Mouse (Mus musculus): ENCODE results near the gene Dnah14.

The Dnah14 gene

DNA sequence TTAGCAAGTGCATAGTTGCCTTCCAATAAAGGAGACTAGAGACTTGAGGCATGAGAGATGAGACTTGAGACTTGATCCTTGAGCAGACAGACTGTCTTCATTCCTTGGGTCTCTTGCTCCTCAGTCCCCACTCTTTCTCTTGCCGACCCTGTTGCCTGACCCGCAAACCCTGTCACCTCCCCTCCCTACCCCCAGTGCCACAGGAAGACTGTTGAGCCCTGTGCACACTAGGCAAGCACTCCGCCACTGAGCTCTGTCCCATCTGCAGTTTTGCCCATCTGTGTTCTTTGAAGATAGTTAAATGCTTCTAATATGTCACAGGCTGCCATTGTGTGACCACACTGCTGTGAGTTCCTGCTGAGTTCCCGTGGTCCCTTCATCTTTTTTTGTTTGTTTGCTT, 23.0 kb downstream of the Dnah14 start:
- DNase-seq (ENCODE audit: low spot score in 2 of 2): no peak

- DNase-seq (ENCODE audit: low spot score in 2 of 2): no peak
Observed at GRCm38 (mm10) chr1:181611118-181611517, 34.8 kb downstream of the Dnah14 start.

DNA sequence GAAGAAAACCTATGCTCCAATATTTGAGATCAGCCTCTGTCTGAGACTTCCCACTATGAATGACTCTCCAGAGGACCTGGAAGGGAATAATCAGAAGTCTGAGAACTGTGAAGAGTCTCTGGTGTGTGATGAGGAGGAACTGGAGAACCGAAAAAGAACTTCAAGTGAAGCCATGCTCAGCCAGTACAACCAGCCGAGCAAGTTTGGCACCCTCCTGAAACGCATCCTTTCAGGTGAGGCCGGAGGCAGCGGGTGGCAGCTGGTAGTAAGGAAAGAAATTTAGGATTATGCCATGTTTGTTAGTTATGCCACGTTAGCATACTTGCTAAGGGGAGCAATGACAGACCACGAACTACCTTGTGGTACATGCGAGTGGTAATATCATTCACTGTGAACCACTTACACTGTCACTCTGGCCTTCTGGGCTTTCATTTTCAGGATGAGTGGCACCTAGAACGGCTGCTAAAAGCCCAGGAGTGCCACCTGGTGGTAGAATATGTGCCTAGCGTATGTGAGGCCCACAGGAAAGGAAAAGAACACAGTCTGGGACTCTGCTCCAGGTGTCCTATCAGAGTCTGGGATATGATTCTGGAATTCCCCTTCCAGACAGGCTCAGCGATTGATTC, 39.6 kb downstream of the Dnah14 start:
- DNase-seq (ENCODE audit: low spot score in 2 of 2): peak; percentile 10 to 44

- no peak for DNase-seq (ENCODE audit: low spot score in 2 of 2)
Observed at GRCm38 (mm10) chr1:181617332-181617731, 41.0 kb downstream of the Dnah14 start.

DNA sequence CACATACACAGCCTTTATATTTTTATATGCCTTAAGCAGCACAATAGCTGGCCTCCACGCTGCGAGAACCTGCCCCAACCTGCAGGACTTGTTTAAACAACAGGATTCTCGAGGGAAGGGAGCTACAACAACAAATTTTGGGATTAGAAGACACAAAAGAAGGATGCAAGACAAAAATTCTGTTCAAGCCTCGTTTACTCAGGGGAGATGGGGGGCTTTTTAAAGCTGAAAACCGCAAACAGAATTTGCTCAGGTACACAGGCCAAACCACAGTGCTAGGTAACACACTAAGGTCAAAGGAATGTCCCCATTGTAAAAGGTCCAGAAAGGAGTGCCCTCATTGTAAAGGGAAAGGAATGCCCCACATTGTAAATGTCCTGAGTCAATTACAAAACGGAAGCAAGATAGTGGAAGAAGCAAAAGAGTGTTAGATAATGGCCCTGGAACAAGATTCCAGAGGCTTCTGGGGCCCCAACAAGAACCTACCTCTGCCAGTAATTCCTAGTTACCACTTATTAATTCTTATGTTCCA, 46.9 kb downstream of the Dnah14 start:
- DNase-seq (ENCODE audit: low spot score in 2 of 2): no peak

GRCm38 (mm10) chr1:181624876-181625275, 48.5 kb downstream of the Dnah14 start:
- DNase-seq (ENCODE audit: low spot score in 2 of 2): no peak

DNA sequence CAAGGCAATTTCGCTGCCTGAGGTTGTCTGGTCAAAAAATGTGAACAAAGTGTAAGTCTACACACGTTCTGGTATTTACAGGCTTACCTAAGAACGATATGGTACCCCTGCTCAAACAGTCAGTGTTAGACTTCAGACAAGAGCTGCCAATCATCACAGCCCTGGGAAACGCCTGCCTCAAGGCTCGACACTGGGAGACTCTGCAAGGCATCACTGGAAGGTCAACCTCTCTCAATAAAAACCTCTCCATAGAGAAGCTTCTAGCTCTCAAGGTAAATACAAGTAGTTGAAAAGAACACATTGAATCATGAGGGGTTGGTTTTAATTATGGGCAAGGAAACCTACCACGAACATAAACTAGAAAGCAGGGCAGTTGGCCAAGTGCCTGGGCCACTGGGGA, 51.9 kb downstream of the Dnah14 start:
- DNase-seq (ENCODE audit: low spot score in 2 of 2): no peak

GRCm38 (mm10) chr1:181631371-181631770, 55.0 kb downstream of the Dnah14 start:
- DNase-seq (ENCODE audit: low spot score in 2 of 2): no peak

- no peak for DNase-seq (ENCODE audit: low spot score in 2 of 2)
Observed at GRCm38 (mm10) chr1:181637997-181638713, 61.8 kb downstream of the Dnah14 start.

- DNase-seq (ENCODE audit: low spot score in 2 of 2): no peak
Observed at GRCm38 (mm10) chr1:181640383-181640782, 64.0 kb downstream of the Dnah14 start.

DNA sequence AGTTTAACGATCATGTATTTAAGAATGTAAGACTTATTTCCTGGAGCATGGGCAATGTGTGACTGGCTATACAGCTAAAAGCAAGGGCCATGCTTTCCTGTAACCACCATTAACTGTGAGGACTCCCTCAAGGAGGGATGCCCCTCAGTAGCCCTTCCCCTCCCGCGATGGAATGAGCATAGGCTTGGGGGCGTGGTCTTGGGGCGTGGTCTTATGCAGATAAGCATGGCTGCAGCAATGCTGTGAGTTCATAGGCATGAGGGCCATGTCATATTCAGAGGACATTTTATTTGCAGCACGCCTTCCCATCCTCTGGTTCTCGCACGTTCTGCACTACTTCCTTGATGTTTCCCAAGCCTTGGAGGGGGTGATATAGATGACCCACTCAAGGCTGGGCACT, 71.1 kb downstream of the Dnah14 start:
- DNase-seq (ENCODE audit: low spot score in 2 of 2): no peak

DNA sequence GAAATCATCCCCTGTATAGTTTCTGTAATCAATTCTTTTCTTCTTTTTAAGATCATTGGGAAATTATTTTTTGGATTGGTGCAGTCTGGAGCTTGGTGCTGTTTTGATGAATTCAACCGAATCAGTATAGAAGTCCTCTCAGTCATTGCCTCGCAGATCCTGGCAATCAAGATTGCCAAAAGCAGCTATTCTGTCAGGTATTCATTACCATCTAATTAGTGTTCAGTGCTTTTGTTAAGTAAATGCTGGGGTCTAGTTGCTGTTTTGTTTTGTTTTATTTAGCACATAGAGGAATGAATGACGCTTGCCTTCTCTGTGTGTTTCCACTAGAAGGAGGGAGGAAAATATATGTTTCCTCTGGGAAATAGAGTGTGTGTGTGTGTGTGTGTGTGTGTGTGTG, 77.1 kb downstream of the Dnah14 start:
- DNase-seq (ENCODE audit: low spot score in 2 of 2): no peak

- DNase-seq (ENCODE audit: low spot score in 2 of 2): no peak
Observed at GRCm38 (mm10) chr1:181656421-181656820, 80.1 kb downstream of the Dnah14 start.

DNA sequence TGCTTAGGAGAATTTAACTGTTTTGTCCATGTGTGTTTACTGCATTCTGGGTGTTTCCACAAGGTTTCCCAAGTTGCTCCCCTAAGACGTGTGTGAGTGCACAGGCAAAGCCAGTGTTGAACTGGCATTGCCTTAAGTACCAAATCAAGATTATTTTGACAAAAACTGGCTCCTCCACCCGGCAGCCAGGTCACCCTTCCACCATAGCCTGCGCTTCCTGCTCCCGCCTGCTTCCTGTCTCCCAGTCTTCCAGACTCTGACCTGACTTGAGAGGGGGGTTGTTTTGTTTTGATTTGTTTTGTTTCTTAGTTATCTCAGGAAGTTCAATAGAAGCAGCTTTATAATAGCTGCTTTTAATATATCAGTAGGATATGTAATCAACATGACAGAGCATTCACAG, 90.4 kb downstream of the Dnah14 start:
- DNase-seq (ENCODE audit: low spot score in 2 of 2): peak in 1 of 2 experiments; percentile 15

DNA sequence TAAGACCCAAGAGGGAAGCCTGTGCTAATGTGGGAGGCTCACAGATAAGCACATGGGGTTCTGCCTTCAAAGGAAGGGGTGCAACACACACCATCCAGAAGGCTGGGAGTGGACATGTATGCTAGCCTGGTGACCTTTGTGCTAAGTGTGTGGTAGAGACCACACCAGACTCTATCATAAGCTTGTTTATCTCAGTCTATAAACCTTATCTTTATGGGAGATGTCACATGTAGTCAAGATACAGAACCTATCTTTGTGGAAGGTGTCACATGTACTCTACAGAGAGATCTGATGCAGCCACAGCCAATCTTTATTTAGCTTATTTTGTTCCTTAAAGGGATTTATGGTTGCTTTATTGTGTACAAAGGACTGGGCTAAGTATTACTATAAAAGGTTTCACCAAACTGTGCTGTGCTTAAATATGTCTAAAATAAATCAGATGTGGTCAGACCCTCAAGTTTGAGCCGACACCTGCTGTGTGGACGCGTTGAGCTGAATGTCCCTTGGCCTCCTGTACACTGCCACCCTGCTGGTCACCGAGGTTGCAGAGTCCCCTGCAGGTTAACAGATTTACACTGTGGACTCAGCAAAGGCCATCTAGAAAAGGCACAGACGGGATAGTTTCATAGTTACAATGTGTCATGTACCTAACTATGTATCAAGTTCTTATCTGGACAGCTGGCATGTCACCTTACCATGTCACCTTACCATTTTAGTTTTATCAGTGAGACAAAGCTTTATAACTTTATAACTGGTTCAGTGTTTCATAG, 118.6 kb downstream of the Dnah14 start:
- no peak for DNase-seq (ENCODE audit: low spot score in 2 of 2)

GRCm38 (mm10) chr1:181728707-181729106, 152.3 kb downstream of the Dnah14 start:
- peak in 1 of 2 experiments; percentile 4 for DNase-seq (ENCODE audit: low spot score in 2 of 2)

DNA sequence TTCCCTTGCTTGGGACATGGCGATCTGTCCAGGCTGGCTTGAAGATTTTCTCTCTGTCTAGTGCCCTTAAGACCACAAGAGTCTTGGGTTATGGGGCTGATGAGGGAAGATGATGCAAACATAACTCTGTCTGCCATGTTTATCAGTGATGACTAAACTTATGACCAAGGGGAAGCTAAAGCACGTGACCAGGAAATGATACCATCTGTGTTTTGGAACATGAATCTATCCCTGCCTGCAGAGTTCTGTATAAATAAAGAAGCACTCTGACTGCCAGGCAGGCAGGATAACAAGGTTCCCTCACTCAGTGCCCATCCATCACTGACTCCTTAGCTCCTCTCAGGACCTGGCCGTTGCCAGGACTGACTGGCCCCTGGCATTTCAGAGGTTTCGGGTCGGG, 157.2 kb downstream of the Dnah14 start:
- DNase-seq (ENCODE audit: low spot score in 2 of 2): no peak

- no peak for DNase-seq (ENCODE audit: low spot score in 2 of 2)
Observed at GRCm38 (mm10) chr1:181740259-181740658, 163.9 kb downstream of the Dnah14 start.

- DNase-seq (ENCODE audit: low spot score in 2 of 2): no peak
Observed at GRCm38 (mm10) chr1:181742251-181742885, 166.0 kb downstream of the Dnah14 start.

DNA sequence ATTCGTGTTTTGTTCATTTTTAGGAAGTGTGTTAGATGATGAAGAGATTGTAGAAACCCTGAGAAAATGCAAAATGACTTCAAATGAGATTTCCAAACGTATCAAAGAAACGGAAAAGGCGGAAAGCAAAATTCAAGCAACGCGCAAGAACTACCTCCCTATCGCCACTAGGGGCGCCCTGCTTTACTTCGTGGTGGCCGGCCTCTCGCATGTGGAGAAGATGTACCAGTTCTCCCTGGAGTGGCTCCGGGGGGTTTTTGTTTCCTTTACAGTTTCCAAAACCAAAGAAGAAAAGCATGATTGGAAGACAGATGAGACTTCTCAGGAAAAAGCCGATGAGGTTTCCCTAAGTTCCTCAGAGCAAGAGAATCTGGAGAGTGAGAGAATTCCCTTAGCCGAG, 193.0 kb downstream of the Dnah14 start:
- no peak for DNase-seq (ENCODE audit: low spot score in 2 of 2)

DNA sequence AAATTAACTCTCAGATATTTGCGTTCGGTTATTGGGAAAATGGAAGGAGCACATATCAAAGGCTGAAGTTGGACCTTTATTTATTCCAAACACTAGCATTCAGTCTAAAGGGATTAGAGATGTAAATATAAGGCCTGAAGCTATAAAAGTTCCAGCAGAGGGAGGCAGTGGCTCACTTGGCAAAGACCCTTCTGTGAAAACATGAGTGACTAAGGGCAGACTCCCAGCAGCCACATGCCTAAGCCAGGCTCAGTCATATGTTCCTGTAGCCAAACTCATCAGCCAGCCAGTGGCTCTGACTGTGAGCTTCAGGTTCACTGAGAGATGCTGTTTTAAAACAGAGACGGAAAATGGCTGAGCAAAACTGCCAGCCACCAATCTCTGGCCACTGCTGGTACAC, 195.5 kb downstream of the Dnah14 start:
- no peak for DNase-seq (ENCODE audit: low spot score in 2 of 2)

DNA sequence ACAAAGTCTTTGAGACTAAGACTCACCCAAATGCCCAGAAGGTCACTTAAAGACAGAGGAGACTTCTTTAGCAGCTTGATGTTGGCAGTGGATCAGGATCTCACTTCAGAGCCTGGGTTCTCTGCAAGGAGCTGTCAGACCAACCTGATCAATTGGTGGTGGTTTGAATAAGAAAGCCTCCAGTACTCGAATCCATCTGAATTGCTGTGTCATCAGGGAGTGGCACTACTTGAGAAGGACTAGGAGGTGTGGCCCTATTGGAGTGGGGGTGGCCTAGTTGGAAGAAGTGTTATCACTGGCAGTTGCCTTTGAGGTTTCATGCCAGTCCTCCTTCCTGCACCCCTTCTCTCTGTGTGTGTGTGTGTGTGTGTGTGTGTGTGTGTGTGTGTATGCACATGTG, 200.2 kb downstream of the Dnah14 start:
- no peak for DNase-seq (ENCODE audit: low spot score in 2 of 2)

Measured in heart, adult 9 months (tissue).